ENCODE assay signal across 23 mouse cellular contexts in genomic region chr5:35241556-35241955, GRCm38 (mm10). TPM values are rescaled to one million over a fixed set of nuclear protein-coding genes. Genes with fewer than 3 reads are reported as not detected.
DNase-seq lines count a peak whose midpoint lies in the region.
"Had no signal": no experiment of that assay in that cellular context is flagged by ENCODE, and none has a peak within 500 bp of the region (broad histone marks: within the 10 kb centered on the region; RNA-seq: fewer than 3 reads in every experiment).

No protein-coding gene starts in this region.

- no peaks in the 10 kb centered on the region for H3K9me3 ChIP-seq in hindbrain, embryonic 10.5 days
- H3K9me3 ChIP-seq: G1E had no signal

- H3K36me3 ChIP-seq in hindbrain, embryonic 10.5 days: no peaks in the 10 kb centered on the region
- H3K36me3 ChIP-seq: G1E had no signal

- no peak overlapping the region for H3K27ac ChIP-seq in hindbrain, embryonic 10.5 days

- 0 out of 2 replicates have a peak, but pooled peaks cover 10% of the 10 kb centered on the region for H3K4me1 ChIP-seq in hindbrain, embryonic 10.5 days (replicated peaks)

- DNase-seq in ES-CJ7 (ENCODE audit: low read depth, low spot score): peak; percentile 76
- peak; percentile 59 for DNase-seq in R1 (ENCODE audit: low read depth, low spot score)
- DNase-seq in ZHBTc4 (ENCODE audit: low read depth, low spot score): peak; percentile 43
- no peak for DNase-seq in cerebellum, adult 9-10 months
- DNase-seq in B cell, adult 2 months: no peak
- no peak for DNase-seq in hindbrain, embryonic 10.5 days (ENCODE audit: low spot score)
- DNase-seq: adrenal gland, adult 2 months; adrenal gland, adult 8-10 months; adrenal gland, postnatal 10 days; adrenal gland, postnatal 14 days; adrenal gland, postnatal 25 days; adrenal gland, postnatal 36 days; cerebellum, adult 11 months; cerebellum, adult 11-12 months; cerebellum, adult 18-20 months; cerebellum, adult 2 months; cerebellum, adult 8-10 months; cerebellum, adult 9-11 months; cerebellum, postnatal 10 days had no signal

- no peak overlapping the region for H3K4me3 ChIP-seq in hindbrain, embryonic 10.5 days

- peaks cover 5% of the 10 kb centered on the region for H3K27me3 ChIP-seq in hindbrain, embryonic 10.5 days (ENCODE audit: insufficient read depth, poor library complexity, severe bottlenecking)

- 80% methylated on average over 3 of the region's 3 CpGs for WGBS in hindbrain, embryonic 10.5 days

RNA-seq across cellular contexts. Expression of gene Adra2c, which starts 36.6 kb away (rescaled TPM):
- 0.07 TPM in 1 of 2 replicates, not detected in the other for polyA plus RNA-seq in hindbrain, embryonic 10.5 days (2016; fragmentation: Nextera tagmentation; extraction: Ambion mirVana)
- polyA plus RNA-seq: activated CD4-positive, CD25-positive, alpha-beta regulatory T cell, adult 4 months; C2C12; CD4-positive, CD25-positive, alpha-beta regulatory T cell, adult 4 months; G1E had no signal

Comparison
In these comparisons a context has a peak if more than half of its experiments do, and no peak if none do; other contexts are left out.
1. DNase-seq: peak in ES-CJ7 (single experiment), R1 (single experiment) and ZHBTc4 (single experiment); none in cerebellum, adult 9-10 months (single experiment), B cell, adult 2 months (0 of 2) and hindbrain, embryonic 10.5 days (single experiment).